Mouse (Mus musculus) brain, embryonic 14.5 days (tissue): ENCODE data around the gene Stk39.

Experiments used
- CTCF ChIP-seq: fragments of 200-500 bp; IDR thresholded peaks from 2 replicates; pipeline ENCODE4 v1.5.1; 2012; ENCODE audit warnings: inconsistent platforms, mild to moderate bottlenecking, moderate library complexity, borderline replicate concordance; ENCODE audit not compliant: insufficient read depth, insufficient read length; ENCODE audit errors: extremely low read depth
- POLR2A ChIP-seq: fragments of 200-500 bp; IDR thresholded peaks from 2 replicates; pipeline ENCODE4 v1.6.1; 2012; ENCODE audit warnings: mild to moderate bottlenecking, inconsistent platforms, borderline replicate concordance; ENCODE audit not compliant: poor library complexity, insufficient read depth, insufficient read length, severe bottlenecking; ENCODE audit errors: extremely low read depth

DNA sequence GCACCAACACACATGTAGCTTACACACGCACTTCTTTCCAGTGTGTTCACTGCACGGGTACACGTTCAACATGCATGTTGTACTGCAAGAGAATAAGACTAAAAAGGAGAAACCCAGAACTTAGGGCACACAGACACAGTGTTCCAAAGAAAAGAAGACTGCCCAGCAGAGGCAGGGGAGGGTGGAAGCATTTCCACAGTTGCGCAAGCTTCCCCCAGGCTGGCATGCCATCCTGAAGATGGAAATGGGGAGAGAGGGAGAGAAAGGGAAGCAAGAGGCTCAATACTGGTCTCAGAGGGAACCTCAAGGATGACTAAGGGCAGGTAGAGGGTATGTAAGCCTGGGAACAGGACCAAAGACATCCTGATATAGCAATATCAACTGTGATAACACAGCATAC lies 7.6 kb downstream of the Stk39 start:
- TF ChIP-seq CTCF = no peak
- no peak for TF ChIP-seq POLR2A
